Mouse (Mus musculus) olfactory bulb, adult 2 months (tissue): ENCODE results near the gene Stat3. TPM values are rescaled to one million over a fixed set of nuclear protein-coding genes. Genes with fewer than 3 reads are reported as not detected.

Experiments used
- H3K27ac ChIP-seq: fragments of 200-500 bp; 2 replicates; pipeline ENCODE4 v1.5.1; 2012; ENCODE audit warnings: low read depth, low read length; ENCODE audit not compliant: insufficient read depth
- H3K4me1 ChIP-seq: fragments of 200-500 bp; 2 replicates; pipeline ENCODE4 v1.6.1; 2012; ENCODE audit warnings: low read length; ENCODE audit not compliant: control insufficient read depth, insufficient read depth
- H3K4me3 ChIP-seq: fragments of 200-500 bp; 2 replicates; pipeline ENCODE4 v1.5.1; 2012; ENCODE audit warnings: mild to moderate bottlenecking, low read depth, low read length, moderate library complexity; ENCODE audit not compliant: insufficient read depth
- CTCF ChIP-seq: fragments of 200-500 bp; IDR thresholded peaks from 2 replicates; pipeline ENCODE4 v1.5.1; 2012; ENCODE audit warnings: low read depth, mild to moderate bottlenecking, low read length, moderate library complexity; ENCODE audit not compliant: insufficient read depth
- POLR2A ChIP-seq: fragments of 200-500 bp; IDR thresholded peaks from 2 replicates; pipeline ENCODE4 v1.6.1; 2012; ENCODE audit warnings: mild to moderate bottlenecking, low read depth, low read length, moderate library complexity; ENCODE audit not compliant: insufficient read depth
- WGBS: fragments of 180-500 bp; shearing (Covaris S2); methylation state at CpG from one replicate; pipeline ENCODE4 v1.1.7; 2018; 5-methylcytosine and 5-hydroxymethylcytosine counted together
- polyA plus RNA-seq: library from polyadenylated mRNA; stranded (reverse); fragments of >200 nt; gene quantifications from 2 replicates; pipeline ENCODE4 v1.2.4, GENCODE M21; 2012; ENCODE audit warnings: low replicate concordance; ENCODE audit not compliant: missing spikeins, insufficient read depth, insufficient read length

Stat3 gene
- polyA plus RNA-seq, 1 experiment = not detected

DNA sequence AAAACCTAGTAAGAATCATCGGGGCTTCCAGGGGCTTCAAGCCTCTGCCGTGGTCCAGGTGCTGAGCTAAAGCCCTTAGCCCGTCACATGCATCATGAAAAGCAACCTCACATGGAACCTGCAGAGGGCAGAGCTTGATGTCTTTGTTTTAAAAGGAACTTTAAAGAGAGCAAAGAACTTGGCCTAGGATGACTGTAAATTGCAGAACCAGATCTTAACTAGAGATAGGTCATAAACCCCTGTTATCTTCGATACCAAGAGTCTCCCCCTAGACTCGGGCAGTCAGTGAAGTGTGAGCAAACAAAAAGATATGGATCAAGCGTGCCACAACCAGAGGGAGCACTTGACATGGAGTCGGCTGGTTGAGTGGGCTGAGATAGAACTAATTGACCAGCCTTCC is 73.7 kb downstream of the Stat3 start:
- 92% methylated on average over 7 of the region's 7 CpGs for WGBS
- H3K4me3 ChIP-seq = no peak overlapping the region

GRCm38 (mm10) chr11:100863141-100863540 is 76.2 kb downstream of the Stat3 start:
- no peak overlapping the region for H3K27ac ChIP-seq
- TF ChIP-seq CTCF (no peak), POLR2A (no peak)
- H3K4me3 ChIP-seq = no peak overlapping the region
- H3K4me1 ChIP-seq = peaks cover 14% of the 10 kb centered on the region
- WGBS = 92% methylated on average over 10 of the region's 10 CpGs

More for the DNA sequence above, 73.7 kb downstream of the Stat3 start:
- TF ChIP-seq CTCF (no peak), POLR2A (no peak)
- no peak overlapping the region for H3K27ac ChIP-seq
- H3K4me1 ChIP-seq = peaks cover 6% of the 10 kb centered on the region; the same call in 1 of the 2 replicates

DNA sequence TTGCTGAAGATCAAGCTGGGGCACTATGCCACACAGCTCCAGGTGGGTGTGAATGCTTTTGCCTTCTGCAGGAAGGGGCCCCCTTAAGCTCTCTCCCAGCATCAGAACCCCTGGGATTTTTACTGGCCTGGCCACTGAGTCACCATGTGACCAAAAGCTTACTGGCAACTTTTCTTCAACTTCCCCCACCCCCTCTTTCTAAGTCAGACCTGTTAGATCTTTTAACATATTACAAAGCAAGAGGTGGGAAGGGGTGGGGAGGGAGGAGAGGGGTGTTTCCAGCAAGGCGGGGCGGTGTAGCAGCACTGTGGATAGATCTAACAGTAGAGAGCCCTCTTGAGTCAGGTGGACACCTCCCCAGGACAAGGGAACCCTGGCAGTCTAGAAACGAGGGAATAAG is 77.5 kb downstream of the Stat3 start:
- H3K4me1 ChIP-seq = peaks cover 14% of the 10 kb centered on the region
- 66% methylated on average over 3 of the region's 3 CpGs for WGBS
- H3K4me3 ChIP-seq = no peak overlapping the region
- TF ChIP-seq CTCF (no peak), POLR2A (no peak)
- no peak overlapping the region for H3K27ac ChIP-seq

DNA sequence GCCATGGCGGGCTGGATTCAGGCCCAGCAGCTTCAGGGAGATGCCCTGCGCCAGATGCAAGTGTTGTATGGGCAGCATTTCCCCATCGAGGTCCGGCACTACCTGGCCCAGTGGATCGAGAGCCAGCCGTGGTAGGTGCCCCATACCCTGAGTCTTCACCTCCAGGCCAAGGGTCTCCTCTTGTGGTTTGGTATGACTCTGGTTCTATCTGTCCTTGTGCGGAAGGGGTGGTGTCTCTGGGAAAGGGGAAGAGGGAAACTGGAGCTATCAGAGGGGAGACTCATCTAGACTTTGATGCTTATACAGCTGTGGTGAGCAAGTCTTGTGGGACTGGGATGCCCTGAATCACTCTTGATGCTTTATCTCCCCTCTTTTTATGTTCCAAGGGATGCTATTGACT is 78.0 kb downstream of the Stat3 start:
- TF ChIP-seq POLR2A (no peak), CTCF (no peak)
- WGBS = 89% methylated on average over 7 of the region's 7 CpGs
- no peak overlapping the region for H3K4me3 ChIP-seq

GRCm38 (mm10) chr11:100860198-100861048 is 78.9 kb downstream of the Stat3 start:
- 4% methylated on average over 55 of the region's 55 CpGs for WGBS
- Histone ChIP-seq H3K27ac (no peak overlapping the region), H3K4me3 (peak overlapping the region; percentile 61), H3K4me1 (peaks cover 14% of the 10 kb centered on the region)
- no peak for TF ChIP-seq POLR2A
- TF ChIP-seq CTCF = no peak

More for the DNA sequence above, 78.0 kb downstream of the Stat3 start:
- H3K4me1 ChIP-seq = peaks cover 14% of the 10 kb centered on the region
- H3K27ac ChIP-seq = no peak overlapping the region

- H3K4me1 ChIP-seq = peaks cover 14% of the 10 kb centered on the region
- 0 out of 2 replicates have a peak overlapping the region, but pooled peaks have one; percentile 9 for H3K27ac ChIP-seq
- TF ChIP-seq CTCF (no peak), POLR2A (no peak)
- WGBS = 57% methylated on average over 6 of the region's 6 CpGs
- H3K4me3 ChIP-seq = no peak overlapping the region
These were observed 79.7 kb downstream of the Stat3 start for GRCm38 (mm10) chr11:100859579-100860075.

DNA sequence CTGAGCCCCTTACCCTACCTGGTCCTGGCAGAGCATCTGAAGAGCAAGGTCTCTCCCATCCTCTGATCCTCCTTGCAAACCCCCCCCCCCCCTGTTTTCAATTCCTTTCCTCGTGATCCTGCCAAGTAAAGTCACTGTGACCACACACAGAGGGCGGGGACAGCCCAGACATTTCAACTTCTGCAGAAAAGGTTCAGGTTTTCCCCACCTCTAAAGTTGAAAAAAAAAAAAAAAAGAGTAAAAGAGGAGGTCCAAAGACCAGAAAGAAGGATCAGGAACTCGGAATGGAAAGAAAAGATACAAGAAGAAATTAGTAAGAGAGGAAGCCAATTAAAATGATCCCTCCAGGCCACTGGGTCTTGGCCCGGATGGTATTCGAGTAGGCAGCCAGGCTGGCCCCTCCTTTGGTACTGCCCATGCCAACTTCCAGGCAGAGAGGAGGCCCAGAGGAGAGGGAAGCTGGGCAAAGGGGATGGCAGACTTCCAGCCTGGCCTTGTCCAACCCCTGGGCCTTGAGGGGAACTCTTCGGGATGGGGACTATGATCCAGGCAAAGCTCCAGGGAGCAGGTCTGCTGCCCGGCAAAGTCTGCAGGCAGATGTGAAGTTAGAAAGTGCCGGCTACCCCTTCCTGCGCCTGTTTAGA is 80.3 kb downstream of the Stat3 start, which contains the start of gene Stat5a:
Gene Stat5a, plus strand, starts transcription at position 417 of the 644 bp plus-strand sequence.
- Histone ChIP-seq H3K4me1 (peaks cover 16% of the 10 kb centered on the region), H3K4me3 (peak within 1 kb of the TSS; percentile 61), H3K27ac (0 out of 2 replicates have a peak within 1 kb of the TSS, but pooled peaks have one; percentile 9)
- whole genome bisulfite sequencing = 46% methylated on average over 9 of the region's 9 CpGs
- TF ChIP-seq POLR2A = no peak
- TF ChIP-seq CTCF = no peak

GRCm38 (mm10) chr11:100857960-100858359 is 81.4 kb downstream of the Stat3 start:
- TF ChIP-seq POLR2A (no peak), CTCF (no peak)
- WGBS = 66% methylated on average over 6 of the region's 6 CpGs
- Histone ChIP-seq H3K4me1 (peaks cover 16% of the 10 kb centered on the region), H3K27ac (no peak overlapping the region), H3K4me3 (no peak overlapping the region)

- Histone ChIP-seq H3K27ac (no peak overlapping the region), H3K4me3 (no peak overlapping the region), H3K4me1 (peaks cover 16% of the 10 kb centered on the region)
- WGBS = 92% methylated on average over 4 of the region's 4 CpGs
- TF ChIP-seq CTCF (no peak), POLR2A (no peak)
These were observed 84.2 kb downstream of the Stat3 start for GRCm38 (mm10) chr11:100855178-100855577.
